Mouse (Mus musculus) urinary bladder, postnatal 36 days (tissue): ENCODE measurements around the gene Grifin.

ENCODE experiments used
- DNase-seq, 2 experiments: peaks; one replicate each; pipeline ENCODE4 v3.0.0; 2022; ENCODE audit warnings: low spot score in 2 of 2, mixed read lengths in 1 of 2

The Grifin gene

GRCm38 (mm10) chr5:140589082-140589774 is 24.4 kb upstream of the Grifin start:
- no peak for DNase-seq

GRCm38 (mm10) chr5:140583732-140584368 is 19.0 kb upstream of the Grifin start:
- no peak for DNase-seq

- DNase-seq = no peak
These were observed 18.3 kb upstream of the Grifin start for GRCm38 (mm10) chr5:140582995-140583731.

GRCm38 (mm10) chr5:140581569-140581968 is 16.7 kb upstream of the Grifin start:
- DNase-seq = no peak

- DNase-seq = no peak
These were observed 14.9 kb upstream of the Grifin start for GRCm38 (mm10) chr5:140579771-140580170.

GRCm38 (mm10) chr5:140579221-140579620 is 14.3 kb upstream of the Grifin start:
- DNase-seq = no peak

GRCm38 (mm10) chr5:140575381-140575866 is 10.6 kb upstream of the Grifin start:
- no peak for DNase-seq

GRCm38 (mm10) chr5:140572611-140573010 is 7.7 kb upstream of the Grifin start:
- peak in 1 of 2 experiments; percentile 64 for DNase-seq

GRCm38 (mm10) chr5:140571673-140572072 is 6.8 kb upstream of the Grifin start:
- DNase-seq = peak in 1 of 2 experiments; percentile 85

- DNase-seq = no peak
These were observed 6.3 kb upstream of the Grifin start for GRCm38 (mm10) chr5:140571201-140571600.

- no peak for DNase-seq
These were observed 5.5 kb upstream of the Grifin start for GRCm38 (mm10) chr5:140570223-140570870.

- no peak for DNase-seq
These were observed 4.2 kb upstream of the Grifin start for GRCm38 (mm10) chr5:140569032-140569595.

- DNase-seq = peak; percentile 53 to 64
These were observed 3.6 kb upstream of the Grifin start for GRCm38 (mm10) chr5:140568321-140568970.

- DNase-seq = no peak
These were observed 2.9 kb upstream of the Grifin start for GRCm38 (mm10) chr5:140567751-140568150.

- peak; percentile 59 to 72 for DNase-seq
These were observed 2.5 kb upstream of the Grifin start for GRCm38 (mm10) chr5:140567321-140567720.

- DNase-seq = no peak
These were observed 1.4 kb upstream of the Grifin start for GRCm38 (mm10) chr5:140566271-140566670.

- DNase-seq = peak in 1 of 2 experiments; percentile 36
These were observed 985 bp upstream of the Grifin start for GRCm38 (mm10) chr5:140565856-140566255.

- peak in 1 of 2 experiments; percentile 57 for DNase-seq
These were observed 580 bp upstream of the Grifin start for GRCm38 (mm10) chr5:140565451-140565850.

GRCm38 (mm10) chr5:140562601-140563000 is 2.3 kb downstream of the Grifin start:
- DNase-seq = no peak

- no peak for DNase-seq
These were observed 8.0 kb downstream of the Grifin start for GRCm38 (mm10) chr5:140556859-140557258.

GRCm38 (mm10) chr5:140553719-140554118 is 11.2 kb downstream of the Grifin start:
- no peak for DNase-seq
